Mouse (Mus musculus) MEL (cell line): ENCODE data around the gene Kit. TPM values are rescaled to one million over a fixed set of nuclear protein-coding genes. Genes with fewer than 3 reads are reported as not detected.

Experiments used
- DNase-seq: peaks from one replicate; pipeline ENCODE4 v3.0.0; 2011; ENCODE audit warnings: low read depth, low spot score
- H3K27ac ChIP-seq: 2 replicates; pipeline ENCODE4 v1.5.1; 2012; ENCODE audit warnings: low read depth, mild to moderate bottlenecking, control low read depth, low read length, moderate library complexity; ENCODE audit not compliant: control insufficient read depth
- H3K27me3 ChIP-seq, 2 experiments: fragments of 150-350 bp in 1 of 2; sonication (generic) in 1 of 2; 2 replicates each; pipeline ENCODE4 v1.6.1; 2012; ENCODE audit warnings: low read length in 2 of 2, mild to moderate bottlenecking in 2 of 2, improper control_type of control experiment in 1 of 2, moderate library complexity in 1 of 2; ENCODE audit not compliant: insufficient read depth in 2 of 2, control insufficient read depth in 1 of 2
- H3K36me3 ChIP-seq, 2 experiments: 2 replicates each; pipeline ENCODE4 v1.6.1; 2012 to 2014; ENCODE audit warnings: low read length in 2 of 2, improper control_type of control experiment in 1 of 2, inconsistent platforms in 1 of 2, mild to moderate bottlenecking in 1 of 2; ENCODE audit not compliant: insufficient read depth in 2 of 2, control insufficient read depth in 1 of 2
- H3K4me1 ChIP-seq, 2 experiments: fragments of 150-350 bp in 1 of 2; sonication (generic) in 1 of 2; 2 replicates each; pipeline ENCODE4 v1.6.1; 2012; ENCODE audit warnings: low read length in 2 of 2, improper control_type of control experiment in 1 of 2, mild to moderate bottlenecking in 1 of 2; ENCODE audit not compliant: insufficient read depth in 2 of 2, control insufficient read depth in 1 of 2
- H3K4me3 ChIP-seq, 2 experiments: fragments of 150-350 bp in 1 of 2; sonication (generic) in 1 of 2; 2 replicates each; pipeline ENCODE4 v1.5.1; 2012; ENCODE audit warnings: low read depth in 2 of 2, low read length in 2 of 2, mild to moderate bottlenecking in 2 of 2, moderate library complexity in 2 of 2, control low read depth in 1 of 2, improper control_type of control experiment in 1 of 2; ENCODE audit not compliant: control insufficient read depth in 1 of 2, insufficient read depth in 1 of 2
- H3K79me2 ChIP-seq: 2 replicates; pipeline ENCODE4 v1.6.1; 2012; ENCODE audit warnings: mild to moderate bottlenecking, low read length, moderate library complexity; ENCODE audit not compliant: control insufficient read depth, poor library complexity, insufficient read depth
- H3K9ac ChIP-seq: 2 replicates; pipeline ENCODE4 v1.6.1; 2012; ENCODE audit warnings: low read depth, mild to moderate bottlenecking, control low read depth, low read length, moderate library complexity; ENCODE audit not compliant: control insufficient read depth, poor library complexity, severe bottlenecking
- H3K9me3 ChIP-seq: fragments of 150-350 bp; sonication (generic); replicated peaks from 2 replicates; pipeline ENCODE4 v1.6.1; 2012; ENCODE audit warnings: mild to moderate bottlenecking, low read length, improper control_type of control experiment, moderate library complexity; ENCODE audit not compliant: insufficient read depth
- CTCF ChIP-seq, 3 experiments: IDR thresholded peaks in 2 of 3; conservative IDR thresholded peaks in 1 of 3; 2 replicates each; pipeline ENCODE4 v1.5.1; 2011 to 2012; ENCODE audit warnings: low read length in 3 of 3, low read depth in 2 of 3, mild to moderate bottlenecking in 2 of 3, improper control_type of control experiment in 1 of 3, inconsistent platforms in 1 of 3, mixed read lengths in 1 of 3, moderate library complexity in 1 of 3; ENCODE audit not compliant: control insufficient read depth in 1 of 3, insufficient read depth in 1 of 3, poor library complexity in 1 of 3, severe bottlenecking in 1 of 3
- E2F4 ChIP-seq: IDR thresholded peaks from 2 replicates; pipeline ENCODE4 v1.6.1; 2011; ENCODE audit warnings: low read depth, low read length, improper control_type of control experiment, borderline replicate concordance
- ELF1 ChIP-seq: IDR thresholded peaks from 2 replicates; pipeline ENCODE4 v1.6.1; 2014; ENCODE audit warnings: low read depth, mild to moderate bottlenecking, inconsistent platforms, low read length, improper control_type of control experiment, moderate library complexity
- EP300 ChIP-seq, 2 experiments: IDR thresholded peaks; 2 replicates each; pipeline ENCODE4 v1.6.1; 2011; ENCODE audit warnings: improper control_type of control experiment in 2 of 2, low read length in 2 of 2, low read depth in 1 of 2, mild to moderate bottlenecking in 1 of 2
- GABPA ChIP-seq: IDR thresholded peaks from 2 replicates; pipeline ENCODE4 v1.6.1; 2012; ENCODE audit warnings: low read depth, mild to moderate bottlenecking, inconsistent platforms, low read length, improper control_type of control experiment, moderate library complexity
- GATA1 ChIP-seq: IDR thresholded peaks from 2 replicates; pipeline ENCODE4 v1.6.1; 2011; ENCODE audit warnings: low read depth, low read length, improper control_type of control experiment
- HCFC1 ChIP-seq: IDR thresholded peaks from 2 replicates; pipeline ENCODE4 v1.6.1; 2012; ENCODE audit warnings: low read depth, mild to moderate bottlenecking, inconsistent platforms, low read length, improper control_type of control experiment, moderate library complexity
- MAFK ChIP-seq: IDR thresholded peaks from 2 replicates; pipeline ENCODE4 v1.6.1; 2011; ENCODE audit warnings: low read depth, mild to moderate bottlenecking, low read length, improper control_type of control experiment, borderline replicate concordance
- MAZ ChIP-seq: IDR thresholded peaks from 2 replicates; pipeline ENCODE4 v1.6.1; 2012; ENCODE audit warnings: low read depth, mild to moderate bottlenecking, inconsistent platforms, low read length, improper control_type of control experiment
- MXI1 ChIP-seq: IDR thresholded peaks from 2 replicates; pipeline ENCODE4 v1.6.1; 2011; ENCODE audit warnings: mild to moderate bottlenecking, low read depth, low read length, improper control_type of control experiment
- MYC ChIP-seq: IDR thresholded peaks from 2 replicates; pipeline ENCODE4 v1.6.1; 2011; ENCODE audit warnings: low read depth, mild to moderate bottlenecking, low read length, improper control_type of control experiment, moderate library complexity
- POLR2A ChIP-seq, 2 experiments: IDR thresholded peaks; 2 replicates each; pipeline ENCODE4 v1.6.1; 2011 to 2012; ENCODE audit warnings: low read length in 2 of 2, mild to moderate bottlenecking in 2 of 2, control low read depth in 1 of 2, improper control_type of control experiment in 1 of 2, low read depth in 1 of 2, moderate library complexity in 1 of 2; ENCODE audit not compliant: control insufficient read depth in 1 of 2, insufficient read depth in 1 of 2, poor library complexity in 1 of 2
- TAL1 ChIP-seq: IDR thresholded peaks from 2 replicates; pipeline ENCODE4 v1.6.1; 2012; ENCODE audit warnings: mild to moderate bottlenecking, inconsistent platforms, low read length, moderate library complexity, mixed read lengths
- TBP ChIP-seq: IDR thresholded peaks from 2 replicates; pipeline ENCODE4 v1.8.0; 2011; ENCODE audit warnings: low read depth, low read length, improper control_type of control experiment
- USF1 ChIP-seq: IDR thresholded peaks from 2 replicates; pipeline ENCODE4 v1.6.1; 2014; ENCODE audit warnings: low read depth, mild to moderate bottlenecking, inconsistent platforms, low read length, improper control_type of control experiment, moderate library complexity
- USF2 ChIP-seq, 2 experiments: IDR thresholded peaks; 2 replicates each; pipeline ENCODE4 v1.6.1; 2011 to 2012; ENCODE audit warnings: improper control_type of control experiment in 2 of 2, low read length in 2 of 2, borderline replicate concordance in 1 of 2, inconsistent platforms in 1 of 2, low read depth in 1 of 2, mild to moderate bottlenecking in 1 of 2; ENCODE audit not compliant: insufficient read depth in 1 of 2
- ZKSCAN1 ChIP-seq: IDR thresholded peaks from 2 replicates; pipeline ENCODE4 v1.6.1; 2012; ENCODE audit warnings: low read depth, mild to moderate bottlenecking, inconsistent platforms, low read length, improper control_type of control experiment, moderate library complexity
- ZNF384 ChIP-seq: IDR thresholded peaks from 2 replicates; pipeline ENCODE4 v1.6.1; 2012; ENCODE audit warnings: low read depth, mild to moderate bottlenecking, inconsistent platforms, low read length, improper control_type of control experiment
- polyA plus RNA-seq, 2 experiments: library from polyadenylated mRNA; stranded (reverse) in 1 of 2; unstranded in 1 of 2; fragments of >175 nt in 1 of 2; fragments of >200 nt in 1 of 2; gene quantifications; 2 replicates each; pipeline versions ENCODE4 v1.2.1 to v1.2.4; 2012; ENCODE audit warnings: low replicate concordance in 2 of 2, low read depth in 1 of 2; ENCODE audit not compliant: insufficient read length in 2 of 2, insufficient read depth in 1 of 2, missing spikeins in 1 of 2
- total RNA-seq: library from RNA; depleted of rRNA; stranded (reverse); fragments of 300-350 nt; gene quantifications from 2 replicates; pipeline ENCODE4 v1.2.3, GENCODE M21; 2012

The Kit gene
- total and polyA plus RNA-seq, 3 experiments = 1.0 to 1.8 TPM; not detected in 1

DNA sequence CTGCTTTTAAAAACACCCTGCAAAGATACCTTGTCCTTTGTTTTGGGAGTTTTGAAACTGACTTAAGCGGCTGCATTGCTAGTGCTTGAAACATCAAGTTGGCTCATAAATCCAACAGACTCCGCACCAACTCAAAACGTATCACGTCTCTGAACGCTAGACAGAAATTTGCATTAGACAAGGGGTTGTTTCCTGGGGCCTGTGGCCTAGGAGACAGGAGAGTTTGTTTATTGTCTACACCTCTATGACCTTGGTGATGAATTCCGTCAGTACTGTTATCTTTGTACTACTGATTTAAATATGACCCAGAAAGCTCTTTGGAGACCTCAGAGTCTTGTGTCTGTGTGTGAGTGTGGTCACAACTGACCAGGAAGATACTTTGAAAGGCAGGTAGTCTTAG lies 25.3 kb downstream of the Kit start:
- H3K4me1 ChIP-seq = peaks cover 6 to 20% of the 10 kb centered on the region in 2 experiments
- no peaks in the 10 kb centered on the region for H3K79me2 ChIP-seq
- no peak for DNase-seq
- no peaks in the 10 kb centered on the region for H3K9me3 ChIP-seq
- H3K9ac ChIP-seq = no peak overlapping the region
- H3K27ac ChIP-seq = no peak overlapping the region
- no peak for TF ChIP-seq GATA1
- TF ChIP-seq POLR2A (IDR thresholded peaks at IDR 0.05; ENCODE audit: control insufficient read depth in 1 of 2, insufficient read depth in 1 of 2, low read depth in 1 of 2, low read length in 2 of 2, poor library complexity in 1 of 2) = no peak
- TF ChIP-seq MAZ = no peak
- TF ChIP-seq MXI1 = no peak
- no peak for TF ChIP-seq HCFC1
- TF ChIP-seq EP300 (IDR thresholded peaks at IDR 0.05; ENCODE audit: low read depth in 1 of 2, low read length in 2 of 2) = no peak
- no peak for TF ChIP-seq ELF1
- no peak for TF ChIP-seq USF2 (IDR thresholded peaks at IDR 0.05; ENCODE audit: borderline replicate concordance in 1 of 2, insufficient read depth in 1 of 2, low read depth in 1 of 2, low read length in 2 of 2)
- TF ChIP-seq E2F4 = no peak
- TF ChIP-seq USF1 = no peak
- no peak for TF ChIP-seq MAFK
- TF ChIP-seq TBP = no peak
- TF ChIP-seq CTCF (IDR thresholded peaks at IDR 0.05 in 2 of 3, conservative IDR thresholded peaks at IDR 0.05 in 1 of 3; ENCODE audit: control insufficient read depth in 1 of 3, insufficient read depth in 1 of 3, low read depth in 2 of 3, low read length in 3 of 3, poor library complexity in 1 of 3, severe bottlenecking in 1 of 3) = no peak
- no peak for TF ChIP-seq ZNF384
- TF ChIP-seq, all 39 proteins: peak for 0
- Histone ChIP-seq H3K36me3 (peaks cover 0 to 22% of the 10 kb centered on the region in 2 experiments; a peak in 2 of 4 replicates), H3K27me3 (no peaks in the 10 kb centered on the region), H3K4me3 (no peak overlapping the region)

DNA sequence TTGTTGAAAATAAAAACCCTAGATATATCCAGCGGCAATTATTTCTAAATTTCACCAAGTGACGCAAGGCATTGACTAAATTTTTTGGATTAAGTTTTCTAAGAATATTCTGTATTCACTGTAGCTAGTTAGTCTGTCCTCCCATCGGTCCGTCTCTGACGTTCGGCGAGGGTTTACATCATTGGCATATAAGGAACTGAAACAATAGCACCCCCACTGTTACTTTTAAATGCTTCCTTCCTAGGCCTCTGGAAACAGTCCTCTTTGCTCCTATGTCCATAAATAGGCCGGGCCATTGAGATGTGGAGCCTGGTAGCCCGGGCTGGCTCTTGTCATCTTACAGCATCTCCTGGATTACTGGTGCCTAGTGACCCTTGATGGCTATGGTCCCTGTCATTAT lies 29.5 kb downstream of the Kit start:
- peaks cover 0 to 43% of the 10 kb centered on the region in 2 experiments; a peak in 2 of 4 replicates for H3K36me3 ChIP-seq
- peaks cover 10 to 42% of the 10 kb centered on the region in 2 experiments for H3K4me1 ChIP-seq
- H3K27me3 ChIP-seq = no peaks in the 10 kb centered on the region
- no peaks in the 10 kb centered on the region for H3K9me3 ChIP-seq
- TF ChIP-seq MXI1 = no peak
- no peak for DNase-seq
- H3K9ac ChIP-seq = no peak overlapping the region
- no peak overlapping the region for H3K27ac ChIP-seq
- H3K79me2 ChIP-seq = no peaks in the 10 kb centered on the region; the same call in 1 of the 2 replicates
- no peak overlapping the region for H3K4me3 ChIP-seq

DNA sequence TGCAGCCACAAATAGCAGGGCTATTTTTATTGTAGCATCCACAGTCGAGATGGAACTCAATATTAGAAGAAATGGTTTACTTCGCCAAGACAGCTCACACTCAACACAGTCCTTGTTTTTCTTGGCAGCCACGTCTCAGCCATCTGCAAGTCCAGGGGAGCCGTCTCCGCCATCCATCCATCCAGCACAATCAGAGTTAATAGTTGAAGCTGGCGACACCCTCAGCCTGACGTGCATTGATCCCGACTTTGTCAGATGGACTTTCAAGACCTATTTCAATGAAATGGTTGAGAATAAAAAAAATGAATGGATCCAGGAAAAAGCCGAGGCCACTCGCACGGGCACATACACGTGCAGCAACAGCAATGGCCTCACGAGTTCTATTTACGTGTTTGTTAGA lies 32.2 kb downstream of the Kit start:
- Histone ChIP-seq H3K27me3 (no peaks in the 10 kb centered on the region), H3K79me2 (no peaks in the 10 kb centered on the region; the same call in 1 of the 2 replicates), H3K36me3 (peaks cover 0 to 38% of the 10 kb centered on the region in 2 experiments; a peak in 2 of 4 replicates), H3K4me1 (peaks cover 10 to 47% of the 10 kb centered on the region in 2 experiments), H3K4me3 (no peak overlapping the region)
- DNase-seq = no peak
- TF ChIP-seq HCFC1 (no peak), ELF1 (no peak), MYC (no peak), TAL1 (no peak), ZNF384 (no peak), GABPA (no peak), ZKSCAN1 (no peak)
- TF ChIP-seq, all 39 proteins: peak for 0
- Histone ChIP-seq H3K27ac (no peak overlapping the region), H3K9me3 (no peaks in the 10 kb centered on the region), H3K9ac (no peak overlapping the region)
